Mouse (Mus musculus) MEL (cell line): Measurements from ENCODE around the gene Erbb4. TPM values are rescaled to one million over a fixed set of nuclear protein-coding genes. Genes with fewer than 3 reads are reported as not detected.

Source experiments
- DNase-seq: peaks from one replicate; pipeline ENCODE4 v3.0.0; 2011; ENCODE audit warnings: low read depth, low spot score
- H3K27ac ChIP-seq: 2 replicates; pipeline ENCODE4 v1.5.1; 2012; ENCODE audit warnings: low read depth, mild to moderate bottlenecking, control low read depth, low read length, moderate library complexity; ENCODE audit not compliant: control insufficient read depth
- H3K27me3 ChIP-seq, 2 experiments: fragments of 150-350 bp in 1 of 2; sonication (generic) in 1 of 2; 2 replicates each; pipeline ENCODE4 v1.6.1; 2012; ENCODE audit warnings: low read length in 2 of 2, mild to moderate bottlenecking in 2 of 2, improper control_type of control experiment in 1 of 2, moderate library complexity in 1 of 2; ENCODE audit not compliant: insufficient read depth in 2 of 2, control insufficient read depth in 1 of 2
- H3K36me3 ChIP-seq, 2 experiments: 2 replicates each; pipeline ENCODE4 v1.6.1; 2012 to 2014; ENCODE audit warnings: low read length in 2 of 2, improper control_type of control experiment in 1 of 2, inconsistent platforms in 1 of 2, mild to moderate bottlenecking in 1 of 2; ENCODE audit not compliant: insufficient read depth in 2 of 2, control insufficient read depth in 1 of 2
- H3K4me1 ChIP-seq, 2 experiments: fragments of 150-350 bp in 1 of 2; sonication (generic) in 1 of 2; 2 replicates each; pipeline ENCODE4 v1.6.1; 2012; ENCODE audit warnings: low read length in 2 of 2, improper control_type of control experiment in 1 of 2, mild to moderate bottlenecking in 1 of 2; ENCODE audit not compliant: insufficient read depth in 2 of 2, control insufficient read depth in 1 of 2
- H3K4me3 ChIP-seq, 2 experiments: fragments of 150-350 bp in 1 of 2; sonication (generic) in 1 of 2; 2 replicates each; pipeline ENCODE4 v1.5.1; 2012; ENCODE audit warnings: low read depth in 2 of 2, low read length in 2 of 2, mild to moderate bottlenecking in 2 of 2, moderate library complexity in 2 of 2, control low read depth in 1 of 2, improper control_type of control experiment in 1 of 2; ENCODE audit not compliant: control insufficient read depth in 1 of 2, insufficient read depth in 1 of 2
- H3K79me2 ChIP-seq: 2 replicates; pipeline ENCODE4 v1.6.1; 2012; ENCODE audit warnings: mild to moderate bottlenecking, low read length, moderate library complexity; ENCODE audit not compliant: control insufficient read depth, poor library complexity, insufficient read depth
- H3K9ac ChIP-seq: 2 replicates; pipeline ENCODE4 v1.6.1; 2012; ENCODE audit warnings: low read depth, mild to moderate bottlenecking, control low read depth, low read length, moderate library complexity; ENCODE audit not compliant: control insufficient read depth, poor library complexity, severe bottlenecking
- H3K9me3 ChIP-seq: fragments of 150-350 bp; sonication (generic); replicated peaks from 2 replicates; pipeline ENCODE4 v1.6.1; 2012; ENCODE audit warnings: mild to moderate bottlenecking, low read length, improper control_type of control experiment, moderate library complexity; ENCODE audit not compliant: insufficient read depth
- BHLHE40 ChIP-seq: IDR thresholded peaks from 2 replicates; pipeline ENCODE4 v1.6.1; 2012; ENCODE audit warnings: low read depth, mild to moderate bottlenecking, inconsistent platforms, low read length, improper control_type of control experiment, borderline replicate concordance
- CHD2 ChIP-seq: IDR thresholded peaks from 2 replicates; pipeline ENCODE4 v1.6.1; 2011; ENCODE audit warnings: low read length, improper control_type of control experiment
- ELF1 ChIP-seq: IDR thresholded peaks from 2 replicates; pipeline ENCODE4 v1.6.1; 2014; ENCODE audit warnings: low read depth, mild to moderate bottlenecking, inconsistent platforms, low read length, improper control_type of control experiment, moderate library complexity
- EP300 ChIP-seq, 2 experiments: IDR thresholded peaks; 2 replicates each; pipeline ENCODE4 v1.6.1; 2011; ENCODE audit warnings: improper control_type of control experiment in 2 of 2, low read length in 2 of 2, low read depth in 1 of 2, mild to moderate bottlenecking in 1 of 2
- ETS1 ChIP-seq: IDR thresholded peaks from 2 replicates; pipeline ENCODE4 v1.6.1; 2012; ENCODE audit warnings: low read depth, mild to moderate bottlenecking, inconsistent platforms, low read length, improper control_type of control experiment, moderate library complexity
- HCFC1 ChIP-seq: IDR thresholded peaks from 2 replicates; pipeline ENCODE4 v1.6.1; 2012; ENCODE audit warnings: low read depth, mild to moderate bottlenecking, inconsistent platforms, low read length, improper control_type of control experiment, moderate library complexity
- JUND ChIP-seq: IDR thresholded peaks from 2 replicates; pipeline ENCODE4 v1.6.1; 2011; ENCODE audit warnings: low read depth, mild to moderate bottlenecking, improper control_type of control experiment, low read length
- KAT2A ChIP-seq: conservative IDR thresholded peaks from 2 replicates; pipeline ENCODE4 v1.6.1; 2012; ENCODE audit warnings: low read depth, low read length, improper control_type of control experiment, inconsistent platforms
- MAFK ChIP-seq: IDR thresholded peaks from 2 replicates; pipeline ENCODE4 v1.6.1; 2011; ENCODE audit warnings: low read depth, mild to moderate bottlenecking, low read length, improper control_type of control experiment, borderline replicate concordance
- MEF2A ChIP-seq: IDR thresholded peaks from 2 replicates; pipeline ENCODE4 v1.6.1; 2014; ENCODE audit warnings: low read depth, mild to moderate bottlenecking, inconsistent platforms, low read length, improper control_type of control experiment; ENCODE audit not compliant: poor library complexity, insufficient replicate concordance, severe bottlenecking; ENCODE audit errors: extremely low read depth
- MXI1 ChIP-seq: IDR thresholded peaks from 2 replicates; pipeline ENCODE4 v1.6.1; 2011; ENCODE audit warnings: mild to moderate bottlenecking, low read depth, low read length, improper control_type of control experiment
- MYB ChIP-seq: IDR thresholded peaks from 2 replicates; pipeline ENCODE4 v1.6.1; 2011; ENCODE audit warnings: mild to moderate bottlenecking, low read depth, low read length, improper control_type of control experiment
- MYC ChIP-seq: IDR thresholded peaks from 2 replicates; pipeline ENCODE4 v1.6.1; 2011; ENCODE audit warnings: low read depth, mild to moderate bottlenecking, low read length, improper control_type of control experiment, moderate library complexity
- NELFE ChIP-seq: IDR thresholded peaks from 2 replicates; pipeline ENCODE4 v1.6.1; 2011; ENCODE audit warnings: low read depth, low read length, improper control_type of control experiment
- NRF1 ChIP-seq: IDR thresholded peaks from 2 replicates; pipeline ENCODE4 v1.6.1; 2014; ENCODE audit warnings: low read depth, mild to moderate bottlenecking, inconsistent platforms, low read length, improper control_type of control experiment, moderate library complexity; ENCODE audit not compliant: poor library complexity, insufficient read depth, severe bottlenecking
- POLR2A ChIP-seq, 2 experiments: IDR thresholded peaks; 2 replicates each; pipeline ENCODE4 v1.6.1; 2011 to 2012; ENCODE audit warnings: low read length in 2 of 2, mild to moderate bottlenecking in 2 of 2, control low read depth in 1 of 2, improper control_type of control experiment in 1 of 2, low read depth in 1 of 2, moderate library complexity in 1 of 2; ENCODE audit not compliant: control insufficient read depth in 1 of 2, insufficient read depth in 1 of 2, poor library complexity in 1 of 2
- POLR2AphosphoS2 ChIP-seq: IDR thresholded peaks from 2 replicates; pipeline ENCODE4 v1.6.1; 2011; ENCODE audit warnings: low read length, improper control_type of control experiment
- POLR2AphosphoS5 ChIP-seq: IDR thresholded peaks from 2 replicates; pipeline ENCODE4 v1.6.1; 2012; ENCODE audit warnings: low read depth, borderline replicate concordance, mild to moderate bottlenecking, inconsistent platforms, low read length, moderate library complexity, mixed read lengths
- RCOR1 ChIP-seq: IDR thresholded peaks from 2 replicates; pipeline ENCODE4 v1.6.1; 2012; ENCODE audit warnings: low read depth, mild to moderate bottlenecking, inconsistent platforms, low read length, improper control_type of control experiment
- SMC3 ChIP-seq: IDR thresholded peaks from 2 replicates; pipeline ENCODE4 v1.6.1; 2011; ENCODE audit warnings: low read depth, low read length, improper control_type of control experiment
- TCF12 ChIP-seq: IDR thresholded peaks from 2 replicates; pipeline ENCODE4 v1.6.1; 2014; ENCODE audit warnings: low read depth, mild to moderate bottlenecking, inconsistent platforms, low read length, improper control_type of control experiment, moderate library complexity
- USF2 ChIP-seq, 2 experiments: IDR thresholded peaks; 2 replicates each; pipeline ENCODE4 v1.6.1; 2011 to 2012; ENCODE audit warnings: improper control_type of control experiment in 2 of 2, low read length in 2 of 2, borderline replicate concordance in 1 of 2, inconsistent platforms in 1 of 2, low read depth in 1 of 2, mild to moderate bottlenecking in 1 of 2; ENCODE audit not compliant: insufficient read depth in 1 of 2
- ZC3H11A ChIP-seq: IDR thresholded peaks from 2 replicates; pipeline ENCODE4 v1.6.1; 2012; ENCODE audit warnings: low read depth, mild to moderate bottlenecking, inconsistent platforms, low read length, improper control_type of control experiment
- ZMIZ1 ChIP-seq: IDR thresholded peaks from 2 replicates; pipeline ENCODE4 v1.6.1; 2012; ENCODE audit warnings: low read depth, mild to moderate bottlenecking, inconsistent platforms, low read length, improper control_type of control experiment, moderate library complexity
- ZNF384 ChIP-seq: IDR thresholded peaks from 2 replicates; pipeline ENCODE4 v1.6.1; 2012; ENCODE audit warnings: low read depth, mild to moderate bottlenecking, inconsistent platforms, low read length, improper control_type of control experiment
- polyA plus RNA-seq, 2 experiments: library from polyadenylated mRNA; stranded (reverse) in 1 of 2; unstranded in 1 of 2; fragments of >175 nt in 1 of 2; fragments of >200 nt in 1 of 2; gene quantifications; 2 replicates each; pipeline versions ENCODE4 v1.2.1 to v1.2.4; 2012; ENCODE audit warnings: low replicate concordance in 2 of 2, low read depth in 1 of 2; ENCODE audit not compliant: insufficient read length in 2 of 2, insufficient read depth in 1 of 2, missing spikeins in 1 of 2
- total RNA-seq: library from RNA; depleted of rRNA; stranded (reverse); fragments of 300-350 nt; gene quantifications from 2 replicates; pipeline ENCODE4 v1.2.3, GENCODE M21; 2012

Gene Erbb4
- total and polyA plus RNA-seq, 3 experiments = not detected

GRCm38 (mm10) chr1:68466390-68466960, 641.4 kb downstream of the Erbb4 start:
- no peaks in the 10 kb centered on the region for H3K9me3 ChIP-seq
- TF ChIP-seq BHLHE40 (no peak), POLR2AphosphoS2 (no peak), EP300 (IDR thresholded peaks at IDR 0.05; ENCODE audit: low read depth in 1 of 2, low read length in 2 of 2) (no peak), ZC3H11A (no peak), ZMIZ1 (no peak), ETS1 (no peak)
- H3K4me3 ChIP-seq = no peak overlapping the region
- H3K27me3 ChIP-seq = no peaks in the 10 kb centered on the region
- no peaks in the 10 kb centered on the region for H3K36me3 ChIP-seq
- H3K9ac ChIP-seq = no peak overlapping the region
- H3K4me1 ChIP-seq = no peaks in the 10 kb centered on the region
- no peak overlapping the region for H3K27ac ChIP-seq
- no peaks in the 10 kb centered on the region for H3K79me2 ChIP-seq
- DNase-seq = no peak

- Histone ChIP-seq H3K4me1 (no peaks in the 10 kb centered on the region), H3K36me3 (no peaks in the 10 kb centered on the region), H3K4me3 (no peak overlapping the region), H3K9me3 (no peaks in the 10 kb centered on the region), H3K79me2 (no peaks in the 10 kb centered on the region), H3K9ac (no peak overlapping the region), H3K27me3 (no peaks in the 10 kb centered on the region), H3K27ac (no peak overlapping the region)
- DNase-seq = no peak
- TF ChIP-seq MXI1 (no peak), NRF1 (no peak), POLR2AphosphoS5 (no peak), NELFE (no peak), MAFK (no peak), EP300 (IDR thresholded peaks at IDR 0.05; ENCODE audit: low read depth in 1 of 2, low read length in 2 of 2) (no peak), MYB (no peak), MEF2A (no peak)
These were observed 656.6 kb downstream of the Erbb4 start for GRCm38 (mm10) chr1:68451274-68451673.

GRCm38 (mm10) chr1:68424336-68424983, 683.4 kb downstream of the Erbb4 start:
- DNase-seq = no peak
- Histone ChIP-seq H3K79me2 (no peaks in the 10 kb centered on the region), H3K4me3 (no peak overlapping the region), H3K36me3 (no peaks in the 10 kb centered on the region), H3K27me3 (no peaks in the 10 kb centered on the region), H3K9me3 (no peaks in the 10 kb centered on the region), H3K27ac (no peak overlapping the region), H3K9ac (no peak overlapping the region), H3K4me1 (no peaks in the 10 kb centered on the region)
- no peak for TF ChIP-seq SMC3
- no peak for TF ChIP-seq EP300 (IDR thresholded peaks at IDR 0.05; ENCODE audit: low read depth in 1 of 2, low read length in 2 of 2)
- TF ChIP-seq CHD2 = no peak
- no peak for TF ChIP-seq RCOR1
- no peak for TF ChIP-seq ZC3H11A
- TF ChIP-seq ZNF384 = no peak
- TF ChIP-seq ELF1 = no peak
- no peak for TF ChIP-seq KAT2A
- TF ChIP-seq JUND = no peak
- no peak for TF ChIP-seq TCF12
- no peak for TF ChIP-seq HCFC1
- no peak for TF ChIP-seq USF2 (IDR thresholded peaks at IDR 0.05; ENCODE audit: borderline replicate concordance in 1 of 2, insufficient read depth in 1 of 2, low read depth in 1 of 2, low read length in 2 of 2)
- TF ChIP-seq MYC = no peak
- no peak for TF ChIP-seq POLR2A (IDR thresholded peaks at IDR 0.05; ENCODE audit: control insufficient read depth in 1 of 2, insufficient read depth in 1 of 2, low read depth in 1 of 2, low read length in 2 of 2, poor library complexity in 1 of 2)
- no peak for TF ChIP-seq NRF1
